Mouse (Mus musculus): ENCODE measurements around the gene Clec9a.
A peak's percentile ranks its signal among the peaks of the same experiment; 100 is the strongest.

Clec9a gene

DNA sequence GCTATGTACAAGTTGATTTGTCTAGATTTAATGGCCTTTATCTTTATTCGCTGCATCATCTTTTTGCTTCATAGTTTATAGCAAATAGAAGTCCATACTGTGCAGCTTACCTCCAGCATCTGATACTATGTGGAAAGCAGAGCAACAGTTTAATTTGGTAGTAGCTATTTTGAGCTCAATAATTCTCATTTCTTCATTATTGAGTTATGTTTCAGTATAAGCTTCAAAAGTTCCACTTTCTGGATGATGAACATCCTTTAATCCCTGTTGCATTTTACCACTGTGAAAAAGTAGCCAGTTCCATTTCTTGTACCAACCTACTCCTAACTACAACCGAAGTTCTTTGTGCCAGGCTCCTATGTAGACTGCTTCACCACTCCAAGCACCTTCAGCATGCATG, at the start of gene Clec9a:
TSS of gene Clec9a (plus strand) at position 301 of the 400 bp plus-strand sequence.
- no peak for DNase-seq (ENCODE audit: low read depth, low spot score)

GRCm38 (mm10) chr6:129359515-129359914, 49.1 kb upstream of the Clec9a start:
- DNase-seq (ENCODE audit: low read depth, low spot score): no peak

DNA sequence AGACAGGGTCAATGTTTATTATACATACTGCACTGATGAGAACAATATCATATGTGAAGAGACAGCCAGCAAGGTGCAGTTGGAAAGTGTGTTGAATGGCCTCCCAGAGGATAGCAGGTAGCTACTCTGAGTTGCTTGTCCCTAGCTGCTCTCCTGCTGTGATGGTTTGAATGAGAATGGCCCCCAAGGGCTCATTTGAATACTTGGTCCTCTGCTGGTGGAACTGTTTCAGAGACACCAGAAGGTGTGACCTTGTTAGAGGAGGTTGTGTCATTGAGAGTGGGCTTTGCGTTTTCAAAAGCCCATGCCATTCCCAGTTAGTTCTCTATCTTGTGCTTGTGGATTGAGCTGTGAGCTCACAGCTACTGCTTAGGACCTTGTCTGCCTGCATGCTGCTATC, 44.7 kb upstream of the Clec9a start:
- no peak for DNase-seq (ENCODE audit: low read depth, low spot score)

GRCm38 (mm10) chr6:129365959-129366359, 42.7 kb upstream of the Clec9a start:
- peak; percentile 43 for DNase-seq (ENCODE audit: low read depth, low spot score)

- DNase-seq (ENCODE audit: low read depth, low spot score): no peak
These were observed 39.1 kb upstream of the Clec9a start for GRCm38 (mm10) chr6:129369374-129370132.

DNA sequence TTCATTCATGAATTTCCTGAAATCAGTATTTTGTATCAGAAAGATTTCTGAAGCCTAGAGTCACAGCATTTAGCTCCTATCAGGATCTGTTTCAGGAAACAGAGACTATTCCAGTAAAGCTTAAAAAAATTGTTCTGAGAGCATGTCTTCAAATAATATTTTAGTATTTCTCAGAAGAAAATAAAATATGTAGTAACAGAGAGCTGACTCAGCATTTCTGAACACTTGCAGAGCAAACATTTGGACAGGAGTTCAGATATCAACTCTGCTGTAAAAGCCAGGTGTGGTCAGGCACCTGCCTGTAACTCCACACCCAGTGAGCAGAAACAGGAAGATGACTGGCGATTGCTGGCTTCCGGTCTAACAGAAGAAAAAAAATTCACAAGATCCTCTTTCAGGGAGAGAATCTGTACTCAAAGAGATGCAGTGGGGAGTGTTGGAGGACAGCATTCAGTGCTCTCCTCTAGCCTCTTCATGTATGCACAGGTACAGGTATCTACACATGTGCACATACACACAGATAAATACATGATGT, 33.7 kb upstream of the Clec9a start:
- DNase-seq (ENCODE audit: low read depth, low spot score): no peak

DNA sequence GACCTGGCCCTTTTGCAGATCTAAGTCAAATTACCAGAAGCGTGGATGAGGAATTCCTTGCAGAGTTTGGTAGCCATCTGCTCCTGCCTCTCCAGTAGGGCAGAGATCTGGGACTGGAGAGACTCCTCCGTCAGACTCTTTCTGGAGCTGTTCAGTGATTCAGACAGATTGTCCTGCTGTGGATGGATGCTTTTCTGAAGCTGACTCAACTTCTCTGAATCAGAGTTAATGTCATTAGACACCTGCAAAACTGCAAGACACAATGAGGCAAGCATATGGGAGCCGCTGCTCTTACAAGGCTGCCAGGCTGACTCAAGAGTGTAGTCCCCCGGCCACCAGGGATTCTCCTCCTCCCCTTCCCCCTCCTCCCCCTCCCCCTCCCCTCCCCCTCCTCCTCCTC, 28.2 kb upstream of the Clec9a start:
- no peak for DNase-seq (ENCODE audit: low read depth, low spot score)

- DNase-seq (ENCODE audit: low read depth, low spot score): no peak
These were observed 26.9 kb upstream of the Clec9a start for GRCm38 (mm10) chr6:129381736-129382135.

GRCm38 (mm10) chr6:129383466-129383865, 25.2 kb upstream of the Clec9a start:
- no peak for DNase-seq (ENCODE audit: low read depth, low spot score)

- no peak for DNase-seq (ENCODE audit: low read depth, low spot score)
These were observed 23.7 kb upstream of the Clec9a start for GRCm38 (mm10) chr6:129385000-129385399.

DNA sequence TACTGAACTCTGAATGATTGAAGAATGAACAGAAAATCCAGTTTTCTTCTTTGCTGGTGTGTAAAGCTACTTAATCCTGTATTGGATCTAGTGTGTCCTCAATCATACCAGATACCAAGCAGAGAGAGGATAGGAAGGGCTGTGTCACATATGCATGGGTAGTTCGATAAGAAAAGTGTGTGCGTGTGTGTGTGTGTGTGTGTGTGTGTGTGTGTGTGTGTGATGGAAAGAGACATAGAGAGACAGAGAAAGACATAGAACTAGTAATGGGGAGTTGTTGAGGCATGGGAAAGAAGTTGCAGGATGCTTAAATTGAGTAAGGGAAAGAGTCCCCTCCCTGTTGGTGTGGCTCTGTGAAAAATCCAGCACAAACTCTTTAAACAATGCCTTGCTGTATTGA, 22.9 kb upstream of the Clec9a start, which contains the start of gene Clec12b:
TSS of gene Clec12b (minus strand) at position 101 of the 400 bp plus-strand sequence.
- DNase-seq (ENCODE audit: low read depth, low spot score): no peak

- no peak for DNase-seq (ENCODE audit: low read depth, low spot score)
These were observed 15.5 kb upstream of the Clec9a start for GRCm38 (mm10) chr6:129393087-129393720.

GRCm38 (mm10) chr6:129393732-129394131, 14.9 kb upstream of the Clec9a start:
- no peak for DNase-seq (ENCODE audit: low read depth, low spot score)

DNA sequence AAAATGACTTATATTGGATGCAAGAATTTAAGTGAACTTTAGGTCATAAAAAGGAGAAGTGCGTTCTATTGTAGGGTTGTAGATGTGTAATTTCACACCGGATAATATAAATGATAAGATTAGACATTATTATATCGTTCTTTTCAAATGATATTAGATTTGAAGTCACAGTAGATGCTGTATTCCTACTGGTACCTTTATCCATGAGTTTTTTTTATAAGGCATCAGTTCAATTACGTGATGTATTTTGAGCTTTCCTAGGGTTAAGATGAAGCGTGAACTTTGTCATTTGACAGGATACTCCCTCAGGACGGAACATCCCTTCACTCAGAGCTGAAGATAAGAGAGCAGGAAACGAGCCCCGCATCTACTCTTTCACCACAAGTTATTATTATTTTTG, 11.7 kb upstream of the Clec9a start, which contains the start of gene Clec1b:
TSS of gene Clec1b (plus strand) at position 301 of the 400 bp plus-strand sequence.
- no peak for DNase-seq (ENCODE audit: low read depth, low spot score)

GRCm38 (mm10) chr6:129399945-129400344, 8.7 kb upstream of the Clec9a start:
- peak; percentile 27 for DNase-seq (ENCODE audit: low read depth, low spot score)

DNA sequence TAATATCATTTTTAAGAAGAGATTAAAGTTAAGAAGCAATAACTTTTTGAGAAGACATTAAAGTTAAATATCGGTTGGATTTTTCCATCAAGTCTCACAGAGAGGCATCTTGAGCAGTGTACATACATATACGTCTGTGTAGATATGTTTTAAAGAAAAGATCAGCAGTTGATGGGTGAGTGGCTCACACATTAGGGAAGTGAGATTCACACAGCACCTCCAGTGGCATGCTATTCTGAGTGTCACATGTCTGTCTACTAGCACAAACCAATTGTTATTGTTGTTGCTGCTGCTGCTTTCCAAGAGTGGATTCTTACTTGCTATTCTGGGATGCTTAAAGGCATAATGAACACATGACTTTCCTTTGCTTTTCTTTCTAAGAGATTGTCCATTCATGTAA, 6.3 kb upstream of the Clec9a start:
- no peak for DNase-seq (ENCODE audit: low read depth, low spot score)

- DNase-seq (ENCODE audit: low read depth, low spot score): no peak
These were observed 5.3 kb upstream of the Clec9a start for GRCm38 (mm10) chr6:129403391-129403790.

- DNase-seq (ENCODE audit: low read depth, low spot score): no peak
These were observed 2.7 kb upstream of the Clec9a start for GRCm38 (mm10) chr6:129405999-129406398.

DNA sequence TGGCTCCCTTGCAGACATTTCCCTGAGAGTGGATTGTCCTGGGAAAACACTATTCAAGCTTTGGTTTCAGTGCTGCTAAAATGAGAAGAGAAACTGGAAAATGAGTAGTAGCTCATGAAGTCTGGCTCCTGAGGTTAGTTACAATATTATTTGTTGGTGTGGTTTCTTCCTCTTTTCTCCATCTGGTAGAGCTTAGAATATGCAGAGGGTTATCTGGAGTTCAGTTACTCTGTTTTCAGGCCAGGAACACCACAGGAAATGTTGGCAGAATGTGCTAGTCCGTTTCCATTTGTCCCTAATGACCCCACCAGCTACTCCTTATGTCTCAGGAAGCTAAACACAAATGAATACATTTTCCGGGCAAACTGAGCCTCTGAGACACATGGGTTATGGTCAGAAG, 1.3 kb upstream of the Clec9a start:
- peak; percentile 54 for DNase-seq (ENCODE audit: low read depth, low spot score)

DNA sequence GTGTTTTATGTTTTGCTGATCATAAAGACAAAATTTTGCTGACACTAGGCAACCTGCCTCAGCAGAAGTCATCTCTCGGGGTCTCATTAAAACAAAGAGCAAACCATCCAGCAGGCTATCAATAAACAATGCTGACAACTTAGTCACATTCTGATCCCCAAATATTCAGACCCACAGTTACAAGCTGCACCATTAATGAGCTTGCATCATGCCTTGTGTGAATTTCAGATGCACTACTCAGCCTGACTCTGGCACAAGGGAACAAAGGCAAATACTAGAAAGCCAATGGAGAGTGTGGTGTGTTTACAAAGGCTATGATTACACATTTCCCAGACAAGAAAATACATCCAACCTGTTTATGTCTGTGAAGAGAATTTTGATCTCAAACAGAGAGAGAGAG, 5.5 kb downstream of the Clec9a start:
- no peak for DNase-seq (ENCODE audit: low read depth, low spot score)

DNA sequence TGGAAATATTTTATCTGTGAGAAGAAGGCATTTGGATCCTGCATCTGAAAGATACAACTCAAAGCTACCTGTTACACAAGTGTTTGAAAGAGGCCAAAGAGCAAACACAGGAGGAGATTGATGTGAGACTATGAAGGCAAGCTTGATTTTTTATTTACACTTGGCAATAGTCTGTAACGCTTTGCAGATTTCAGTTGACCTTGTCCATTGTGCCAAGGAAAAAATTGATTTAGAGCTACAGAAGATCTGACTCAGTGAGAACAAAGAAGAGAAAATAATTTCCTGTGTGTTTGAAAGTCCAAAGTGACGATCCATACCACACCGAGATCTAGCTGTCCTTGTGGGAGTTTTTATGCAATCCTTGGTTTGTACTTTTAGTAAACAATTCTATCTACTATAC, 13.6 kb downstream of the Clec9a start:
- no peak for DNase-seq (ENCODE audit: low read depth, low spot score)

GRCm38 (mm10) chr6:129423040-129423733, 14.5 kb downstream of the Clec9a start:
- peak; percentile 64 for DNase-seq (ENCODE audit: low read depth, low spot score)
